Mouse (Mus musculus) stomach, embryonic 15.5 days (tissue): ENCODE results near the gene Ramp1. TPM values are rescaled to one million over a fixed set of nuclear protein-coding genes. Genes with fewer than 3 reads are reported as not detected.

Experiments used
- ATAC-seq: fragments of 200-750 bp; cut with Nextera tagmentation; 2 replicates; pipeline ENCODE4 v1.8.0; 2017; ENCODE audit warnings: low read depth, moderate number of reproducible peaks, moderate TSS enrichment; ENCODE audit not compliant: insufficient read depth, low FRiP score
- H3K27ac ChIP-seq: fragments of 300-500 bp; sonication (generic); 2 replicates; pipeline ENCODE4 v1.5.1; 2015; ENCODE audit warnings: mild to moderate bottlenecking, inconsistent platforms
- H3K27me3 ChIP-seq: fragments of 300-500 bp; sonication (generic); replicated peaks from 2 replicates; pipeline ENCODE4 v1.6.1; 2015; ENCODE audit warnings: inconsistent platforms
- H3K36me3 ChIP-seq: fragments of 300-500 bp; sonication (generic); 2 replicates; pipeline ENCODE4 v1.6.1; 2015; ENCODE audit warnings: inconsistent platforms
- H3K4me1 ChIP-seq: fragments of 300-500 bp; sonication (generic); 2 replicates; pipeline ENCODE4 v1.6.1; 2015; ENCODE audit warnings: inconsistent platforms
- H3K4me2 ChIP-seq: fragments of 300-500 bp; sonication (generic); 2 replicates; pipeline ENCODE4 v1.6.1; 2015; ENCODE audit warnings: mild to moderate bottlenecking, inconsistent platforms
- H3K4me3 ChIP-seq: fragments of 300-500 bp; sonication (generic); replicated peaks from 2 replicates; pipeline ENCODE4 v1.5.1; 2015; ENCODE audit warnings: inconsistent platforms
- H3K9ac ChIP-seq: fragments of 300-500 bp; sonication (generic); 2 replicates; pipeline ENCODE4 v1.6.1; 2015; ENCODE audit warnings: inconsistent platforms
- H3K9me3 ChIP-seq: fragments of 300-500 bp; sonication (generic); 2 replicates; pipeline ENCODE4 v1.6.1; 2016; ENCODE audit warnings: inconsistent platforms
- WGBS: fragments of 180-500 bp; shearing (Covaris S2); methylation state at CpG from one replicate; pipeline ENCODE4 v1.1.7; 2015; 5-methylcytosine and 5-hydroxymethylcytosine counted together
- polyA plus RNA-seq: library from polyadenylated mRNA; unstranded; fragments of >200 nt; fragmentation: Nextera tagmentation; extraction: Ambion mirVana; gene quantifications from 2 replicates; pipeline ENCODE4 v1.2.1, GENCODE M21; 2015

Gene Ramp1
- polyA plus RNA-seq, 1 experiment from 2014 or later: 5.9 TPM

- Histone ChIP-seq H3K9ac (no peak overlapping the region), H3K9me3 (no peaks in the 10 kb centered on the region), H3K4me3 (no peak overlapping the region), H3K27ac (no peak overlapping the region), H3K27me3 (peaks cover 5% of the 10 kb centered on the region; the same call in 1 of the 2 replicates), H3K4me2 (peak overlapping the region; percentile 38; the same call in 1 of the 2 replicates), H3K36me3 (no peaks in the 10 kb centered on the region), H3K4me1 (peaks cover 15% of the 10 kb centered on the region)
- WGBS: 22% methylated on average over 5 of the region's 5 CpGs
- ATAC-seq: peak; percentile 62; the same call in 1 of the 2 replicates
These were observed 1.6 kb downstream of the Ramp1 start for GRCm38 (mm10) chr1:91181261-91181660.

DNA sequence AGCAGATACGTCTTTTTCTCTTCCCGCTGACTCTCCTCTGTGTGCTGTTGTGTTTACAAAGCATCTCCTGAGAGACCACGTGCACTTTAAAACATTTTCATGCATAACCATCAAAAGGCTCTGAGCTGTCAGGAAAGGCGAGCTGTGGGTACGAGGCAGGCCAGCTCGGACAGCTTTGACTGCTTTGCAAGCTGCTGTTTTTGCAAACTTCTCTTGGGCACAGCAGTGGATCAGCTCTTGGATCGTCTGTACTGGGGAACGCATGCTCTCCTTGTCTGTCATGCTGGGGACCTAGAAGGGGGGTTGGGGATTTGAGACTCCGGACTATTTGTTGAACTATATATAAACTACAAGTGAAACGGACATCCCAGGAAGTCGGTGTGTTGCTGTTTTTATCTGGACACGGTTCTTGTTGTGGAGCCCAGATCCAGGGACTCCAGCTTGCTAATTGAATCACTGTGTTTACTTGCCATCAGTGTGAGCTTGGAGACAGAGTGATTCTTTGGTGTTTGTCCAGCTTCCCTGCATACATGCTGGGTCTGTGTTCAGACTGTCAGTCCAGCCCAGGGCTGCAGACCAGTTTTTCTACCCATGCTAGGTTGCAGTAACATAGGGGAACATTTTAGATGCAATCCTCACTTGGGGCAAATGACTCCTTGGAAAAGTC, 2.3 kb downstream of the Ramp1 start:
- Histone ChIP-seq H3K27me3 (peaks cover 5% of the 10 kb centered on the region; the same call in 1 of the 2 replicates), H3K4me2 (peak overlapping the region; percentile 38; the same call in 1 of the 2 replicates), H3K9me3 (no peaks in the 10 kb centered on the region), H3K27ac (no peak overlapping the region), H3K36me3 (no peaks in the 10 kb centered on the region), H3K4me3 (peak overlapping the region; percentile 5; the same call in 1 of the 2 replicates), H3K9ac (no peak overlapping the region), H3K4me1 (peaks cover 15% of the 10 kb centered on the region)
- ATAC-seq: no peak
- 9% methylated on average over 12 of the region's 12 CpGs for WGBS

GRCm38 (mm10) chr1:91183305-91183704, 3.7 kb downstream of the Ramp1 start:
- peaks cover 15% of the 10 kb centered on the region for H3K4me1 ChIP-seq

DNA sequence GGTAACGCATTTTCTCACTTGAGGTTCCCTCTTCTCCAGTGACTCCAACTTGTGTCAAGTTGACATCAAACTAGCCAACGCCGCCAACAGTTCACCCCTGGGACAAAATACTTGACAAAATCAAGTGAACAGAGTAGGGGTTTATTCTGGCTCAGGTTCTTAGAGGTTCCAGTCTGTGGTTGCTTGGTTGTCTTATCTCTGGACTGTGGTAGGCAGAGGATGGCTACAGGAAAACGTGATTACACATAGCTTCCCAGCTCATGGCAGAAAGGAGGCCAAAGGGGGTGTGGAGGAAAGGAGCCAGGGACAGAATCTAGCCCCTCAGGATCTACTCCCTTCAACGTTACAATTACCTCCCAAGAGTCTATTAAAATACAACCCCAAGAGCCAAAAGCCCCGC, 7.1 kb downstream of the Ramp1 start:
- H3K27ac ChIP-seq: no peak overlapping the region
- H3K36me3 ChIP-seq: no peaks in the 10 kb centered on the region
- H3K4me2 ChIP-seq: no peak overlapping the region
- H3K9ac ChIP-seq: no peak overlapping the region
- WGBS: 86% methylated on average over 6 of the region's 6 CpGs
- no peaks in the 10 kb centered on the region for H3K9me3 ChIP-seq
- no peaks in the 10 kb centered on the region for H3K27me3 ChIP-seq
- H3K4me1 ChIP-seq: peaks cover 2% of the 10 kb centered on the region; the same call in 1 of the 2 replicates
- no peak overlapping the region for H3K4me3 ChIP-seq
- no peak for ATAC-seq

More at GRCm38 (mm10) chr1:91183305-91183704, 3.7 kb downstream of the Ramp1 start:
- no peaks in the 10 kb centered on the region for H3K36me3 ChIP-seq
- H3K9me3 ChIP-seq: no peaks in the 10 kb centered on the region
- no peak overlapping the region for H3K4me3 ChIP-seq
- H3K9ac ChIP-seq: no peak overlapping the region
- ATAC-seq: no peak
- WGBS: 79% methylated on average over 10 of the region's 10 CpGs
- no peak overlapping the region for H3K4me2 ChIP-seq
- no peak overlapping the region for H3K27ac ChIP-seq
- peaks cover 5% of the 10 kb centered on the region; the same call in 1 of the 2 replicates for H3K27me3 ChIP-seq

DNA sequence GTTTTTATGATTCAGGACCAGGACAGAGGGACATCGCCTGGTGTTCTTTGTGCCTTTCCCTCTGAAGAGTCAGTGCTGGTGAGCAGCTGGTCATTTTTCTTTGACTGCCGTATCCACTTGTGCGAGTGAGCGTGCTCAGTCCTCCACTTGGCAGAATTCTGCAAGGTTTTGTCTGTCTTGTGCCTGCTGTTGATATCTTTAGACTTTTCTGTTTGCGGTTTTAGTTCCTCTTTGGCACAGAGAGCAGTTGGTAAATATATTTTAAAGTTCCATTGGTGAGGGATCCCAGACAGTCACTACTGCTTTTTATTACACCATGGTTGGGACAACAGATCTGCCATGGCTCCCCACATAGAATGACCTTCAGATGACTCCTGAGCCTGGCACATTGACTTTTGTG, 7.7 kb downstream of the Ramp1 start:
- Histone ChIP-seq H3K9ac (no peak overlapping the region), H3K36me3 (no peaks in the 10 kb centered on the region), H3K27me3 (no peaks in the 10 kb centered on the region), H3K4me2 (no peak overlapping the region), H3K9me3 (no peaks in the 10 kb centered on the region), H3K4me3 (no peak overlapping the region), H3K4me1 (no peaks in the 10 kb centered on the region; the same call in 1 of the 2 replicates), H3K27ac (no peak overlapping the region)
- WGBS: 86% methylated on average over 5 of the region's 5 CpGs
- ATAC-seq: no peak

- H3K27ac ChIP-seq: no peak overlapping the region
- no peak overlapping the region for H3K4me2 ChIP-seq
- H3K9me3 ChIP-seq: no peaks in the 10 kb centered on the region
- no peaks in the 10 kb centered on the region for H3K36me3 ChIP-seq
- 80% methylated on average over 7 of the region's 7 CpGs for WGBS
- H3K4me3 ChIP-seq: no peak overlapping the region
- H3K9ac ChIP-seq: no peak overlapping the region
- H3K4me1 ChIP-seq: no peaks in the 10 kb centered on the region
- H3K27me3 ChIP-seq: no peaks in the 10 kb centered on the region
- ATAC-seq: no peak
These were observed 8.4 kb downstream of the Ramp1 start for GRCm38 (mm10) chr1:91187786-91188640.

GRCm38 (mm10) chr1:91188851-91189460, 9.3 kb downstream of the Ramp1 start:
- no peaks in the 10 kb centered on the region for H3K4me1 ChIP-seq
- no peaks in the 10 kb centered on the region for H3K27me3 ChIP-seq
- H3K36me3 ChIP-seq: no peaks in the 10 kb centered on the region
- no peak overlapping the region for H3K27ac ChIP-seq
- ATAC-seq: no peak
- H3K4me2 ChIP-seq: no peak overlapping the region
- H3K9ac ChIP-seq: no peak overlapping the region
- no peak overlapping the region for H3K4me3 ChIP-seq
- no peaks in the 10 kb centered on the region for H3K9me3 ChIP-seq
- 84% methylated on average over 10 of the region's 10 CpGs for WGBS

- no peaks in the 10 kb centered on the region for H3K4me1 ChIP-seq
- no peaks in the 10 kb centered on the region for H3K9me3 ChIP-seq
- no peak overlapping the region for H3K4me3 ChIP-seq
- H3K36me3 ChIP-seq: no peaks in the 10 kb centered on the region
- no peak overlapping the region for H3K9ac ChIP-seq
- 66% methylated on average over 8 of the region's 8 CpGs for WGBS
- no peak overlapping the region for H3K4me2 ChIP-seq
- H3K27me3 ChIP-seq: no peaks in the 10 kb centered on the region
- no peak overlapping the region for H3K27ac ChIP-seq
- ATAC-seq: no peak
These were observed 12.6 kb downstream of the Ramp1 start for GRCm38 (mm10) chr1:91192184-91192583.

DNA sequence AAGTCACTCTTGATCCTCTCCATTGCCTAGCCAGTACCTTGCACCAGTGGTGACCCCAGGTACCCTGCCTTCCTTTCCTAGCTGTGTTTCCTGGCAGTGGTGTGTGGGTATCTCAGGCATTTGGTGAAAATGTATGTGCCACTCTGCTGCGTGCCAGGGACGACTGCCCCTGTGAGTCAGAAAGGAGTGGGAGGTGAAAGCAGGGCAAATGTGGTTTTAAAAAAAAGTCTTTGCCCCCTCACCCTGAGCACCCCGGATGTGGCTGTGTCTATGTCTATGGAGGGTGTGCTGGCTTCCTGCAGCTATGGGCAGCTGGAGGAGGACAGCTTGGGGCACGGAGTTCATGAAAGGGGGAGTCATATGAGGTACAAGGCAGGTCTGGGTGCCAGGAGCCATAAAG, 13.6 kb downstream of the Ramp1 start:
- Histone ChIP-seq H3K9ac (no peak overlapping the region), H3K4me1 (no peaks in the 10 kb centered on the region), H3K4me3 (no peak overlapping the region), H3K27ac (no peak overlapping the region), H3K4me2 (no peak overlapping the region), H3K36me3 (no peaks in the 10 kb centered on the region), H3K27me3 (no peaks in the 10 kb centered on the region), H3K9me3 (no peaks in the 10 kb centered on the region)
- WGBS: 82% methylated on average over 4 of the region's 4 CpGs
- no peak for ATAC-seq

- Histone ChIP-seq H3K36me3 (no peaks in the 10 kb centered on the region), H3K9ac (no peak overlapping the region), H3K27ac (no peak overlapping the region), H3K4me2 (no peak overlapping the region), H3K9me3 (no peaks in the 10 kb centered on the region), H3K4me3 (no peak overlapping the region), H3K4me1 (no peaks in the 10 kb centered on the region), H3K27me3 (no peaks in the 10 kb centered on the region)
- ATAC-seq: no peak
- WGBS: 82% methylated on average over 4 of the region's 4 CpGs
These were observed 14.1 kb downstream of the Ramp1 start for GRCm38 (mm10) chr1:91193680-91194079.

DNA sequence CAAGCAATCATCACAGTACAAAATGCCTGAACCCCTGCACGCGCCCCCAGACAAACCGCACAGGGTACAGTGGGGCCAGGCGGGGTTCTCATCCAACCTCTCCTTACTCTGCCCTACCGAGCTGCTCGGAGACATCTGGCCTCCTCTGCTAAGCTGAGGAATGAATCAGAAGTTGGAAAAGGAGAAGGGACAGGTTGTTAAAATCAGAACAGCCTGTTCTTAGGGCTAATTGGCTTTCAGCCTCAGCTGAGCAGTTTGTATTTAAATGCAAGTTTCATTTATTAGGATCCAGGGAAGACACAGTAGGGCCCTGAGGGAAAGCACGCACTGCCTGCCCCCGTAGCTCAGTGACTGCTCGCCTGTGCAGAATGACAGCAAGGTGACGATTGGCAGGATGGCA, 20.2 kb downstream of the Ramp1 start:
- 90% methylated on average over 10 of the region's 10 CpGs for WGBS
- H3K4me2 ChIP-seq: no peak overlapping the region
- H3K4me3 ChIP-seq: no peak overlapping the region
- no peak overlapping the region for H3K9ac ChIP-seq
- H3K27ac ChIP-seq: no peak overlapping the region
- H3K9me3 ChIP-seq: no peaks in the 10 kb centered on the region
- H3K27me3 ChIP-seq: no peaks in the 10 kb centered on the region
- ATAC-seq: no peak
- H3K36me3 ChIP-seq: no peaks in the 10 kb centered on the region
- H3K4me1 ChIP-seq: no peaks in the 10 kb centered on the region

- Histone ChIP-seq H3K9ac (no peak overlapping the region), H3K9me3 (no peaks in the 10 kb centered on the region), H3K36me3 (no peaks in the 10 kb centered on the region), H3K4me3 (no peak overlapping the region), H3K4me2 (no peak overlapping the region), H3K27me3 (no peaks in the 10 kb centered on the region), H3K27ac (no peak overlapping the region), H3K4me1 (no peaks in the 10 kb centered on the region)
- ATAC-seq: no peak
- WGBS: 57% methylated on average over 3 of the region's 3 CpGs
These were observed 21.5 kb downstream of the Ramp1 start for GRCm38 (mm10) chr1:91201122-91201521.
